ENCODE assay signal across 7 mouse cellular contexts in genomic region chr5:118561086-118561987, GRCm38 (mm10). TPM values are rescaled to one million over a fixed set of nuclear protein-coding genes. Genes with fewer than 3 reads are reported as not detected.
DNase-seq lines count a peak whose midpoint lies in the region; ATAC-seq lines count a peak whose summit lies in the region.

No protein-coding gene starts in this region.

- peak; percentile 42 to 56 for DNase-seq in B cell, adult 2 months
- peak; percentile 41 for DNase-seq in MEL-GATA-1-ER (ENCODE audit: extremely low read depth, low read depth)
- DNase-seq in heart, postnatal 10 days = peak; percentile 64 to 67
- DNase-seq in layer of hippocampus, postnatal 14 days (ENCODE audit: low spot score in 2 of 2) = peak; percentile 41 to 46
- peak; percentile 64 to 65 for DNase-seq in spleen, postnatal 10 days (ENCODE audit: low spot score in 2 of 2)

- H3K27me3 ChIP-seq in embryonic facial prominence, embryonic 12.5 days = no peaks in the 10 kb centered on the region
- no peaks in the 10 kb centered on the region for H3K27me3 ChIP-seq in megakaryocyte, embryonic 14.5 days (replicated peaks)

- peaks cover 36% of the 10 kb centered on the region for H3K4me1 ChIP-seq in embryonic facial prominence, embryonic 12.5 days
- H3K4me1 ChIP-seq in megakaryocyte, embryonic 14.5 days = peaks cover 71% of the 10 kb centered on the region

- H3K36me3 ChIP-seq in embryonic facial prominence, embryonic 12.5 days = no peaks in the 10 kb centered on the region
- no peaks in the 10 kb centered on the region for H3K36me3 ChIP-seq in megakaryocyte, embryonic 14.5 days (replicated peaks; ENCODE audit: low read length)

- H3K9ac ChIP-seq in embryonic facial prominence, embryonic 12.5 days = peak overlapping the region; percentile 93

- intact Hi-C loops in heart, postnatal 10 days (cut with DNase I) = loop anchor here (5.0 to 10.0 kb wide), 4 partner anchors 79 to 1113 kb away; partner anchors contain the start of gene Tbx3

- peak overlapping the region; percentile 68 for H3K4me3 ChIP-seq in embryonic facial prominence, embryonic 12.5 days
- peak overlapping the region; percentile 96 for H3K4me3 ChIP-seq in megakaryocyte, embryonic 14.5 days (replicated peaks)

- under 1% methylated on average over 53 of the region's 59 CpGs for WGBS in embryonic facial prominence, embryonic 12.5 days

- H3K27ac ChIP-seq in embryonic facial prominence, embryonic 12.5 days = peak overlapping the region; percentile 87

- ATAC-seq in embryonic facial prominence, embryonic 12.5 days (ENCODE audit: insufficient number of reproducible peaks, insufficient read depth, low FRiP score, low TSS enrichment) = no peak

- H3K9me3 ChIP-seq in embryonic facial prominence, embryonic 12.5 days = no peaks in the 10 kb centered on the region
- no peaks in the 10 kb centered on the region for H3K9me3 ChIP-seq in megakaryocyte, embryonic 14.5 days

- H3K4me2 ChIP-seq in embryonic facial prominence, embryonic 12.5 days (replicated peaks) = peak overlapping the region; percentile 64

RNA-seq across cellular contexts. Expression of gene Med13l, which starts 0.9 kb away (rescaled TPM):
- polyA plus RNA-seq in embryonic facial prominence, embryonic 12.5 days (2016; fragmentation: Nextera tagmentation; extraction: Ambion mirVana) = 17.7 and 18.2 TPM in 2 replicates
- 10 to 100 TPM; 33.8 to 41.6 TPM for total RNA-seq in heart, postnatal 10 days (2021)
- total RNA-seq in layer of hippocampus, postnatal 14 days (2021) = 10 to 100 TPM; 74.8 to 75.7 TPM
- 3.6 and 10.3 TPM in 2 replicates for polyA plus RNA-seq in megakaryocyte, embryonic 14.5 days (2012; ENCODE audit: insufficient read depth, low replicate concordance)
